Mouse (Mus musculus) frontal cortex, adult (tissue): ENCODE data around the gene Myo10.

Experiments used
- ATAC-seq: cut with Nextera tagmentation; 2 replicates; pipeline ENCODE4 v1.9.2; 2017; ENCODE audit warnings: mild to moderate bottlenecking, moderate library complexity, mixed read lengths; ENCODE audit not compliant: low TSS enrichment

The Myo10 gene

GRCm38 (mm10) chr15:25843086-25843991 lies 221.0 kb downstream of the Myo10 start, which contains the start of gene Retreg1:
Retreg1 (plus strand) TSS chr15:25843180.
- ATAC-seq, result peak; percentile 92

DNA sequence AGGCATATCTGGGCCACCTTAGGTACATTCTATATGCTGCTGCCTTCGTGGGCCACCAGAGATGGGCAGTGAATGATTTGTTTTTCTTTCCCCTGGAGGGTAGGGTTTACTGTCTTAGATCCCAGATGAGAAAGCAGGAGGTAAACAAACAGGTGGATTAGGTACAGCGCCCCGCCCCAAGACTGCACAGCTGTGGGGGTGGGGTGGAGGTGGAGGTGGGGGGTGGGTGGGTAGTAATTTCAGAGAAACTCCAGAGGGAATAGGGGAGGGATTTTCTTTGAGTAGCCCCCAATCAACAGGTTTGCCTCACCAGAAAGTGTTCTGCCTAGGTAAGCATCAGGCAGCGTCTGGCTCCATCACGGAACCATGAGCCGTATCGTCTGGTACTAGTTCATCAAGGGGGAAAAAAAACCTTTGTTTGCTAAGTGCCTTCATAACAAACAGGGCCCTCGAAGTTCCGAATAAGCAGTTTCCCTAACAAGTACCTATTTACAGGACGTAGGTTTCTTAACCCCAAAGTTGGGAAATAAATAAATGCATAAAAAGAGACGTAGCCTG lies 221.8 kb downstream of the Myo10 start:
- no peak for ATAC-seq

- ATAC-seq, result no peak
Observed at GRCm38 (mm10) chr15:25844771-25845170, 222.4 kb downstream of the Myo10 start.

- ATAC-seq, result no peak
Observed at GRCm38 (mm10) chr15:25847576-25848168, 225.3 kb downstream of the Myo10 start.

- ATAC-seq, result no peak
Observed at GRCm38 (mm10) chr15:25850552-25850951, 228.2 kb downstream of the Myo10 start.

- peak; percentile 73 for ATAC-seq
Observed at GRCm38 (mm10) chr15:25854270-25854904, 232.1 kb downstream of the Myo10 start.

- no peak for ATAC-seq
Observed at GRCm38 (mm10) chr15:25858611-25859058, 236.3 kb downstream of the Myo10 start.

DNA sequence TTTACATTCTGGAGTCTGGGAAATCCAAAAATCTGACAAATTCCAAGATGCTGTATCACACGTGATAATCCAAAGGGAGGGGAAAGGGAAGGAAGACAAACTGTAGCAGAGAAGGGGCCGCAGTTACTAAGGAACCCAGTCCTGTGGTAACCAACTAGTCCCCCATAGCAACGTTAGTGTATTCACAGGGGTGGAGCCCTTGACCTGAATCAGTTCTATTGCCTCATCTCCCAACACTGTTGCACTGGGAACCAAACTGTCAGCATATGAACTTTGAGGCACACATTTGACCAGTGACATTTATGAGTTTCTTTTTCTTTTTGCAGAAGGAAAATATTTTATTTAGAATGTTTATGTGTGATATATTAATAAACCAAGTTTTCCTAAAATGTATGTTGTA lies 237.1 kb downstream of the Myo10 start:
- ATAC-seq, result no peak

GRCm38 (mm10) chr15:25861900-25862299 lies 239.6 kb downstream of the Myo10 start:
- no peak for ATAC-seq
